Mouse (Mus musculus) lung, adult 2 months (tissue): ENCODE results near the gene Gm11084. TPM values are rescaled to one million over a fixed set of nuclear protein-coding genes. Genes with fewer than 3 reads are reported as not detected.
A peak's percentile ranks its signal among the peaks of the same experiment; 100 is the strongest.
"Not testable (repeated sequence)": the region's sequence is repeated elsewhere in the genome, so short reads cannot be mapped to it uniquely, and the experiment has no call there.

Experiments used
- DNase-seq: peaks from one replicate; pipeline ENCODE4 v3.0.0; 2022
- H3K4me1 ChIP-seq: fragments of 200-500 bp; 2 replicates; pipeline ENCODE4 v1.6.1; 2011; ENCODE audit warnings: low read length; ENCODE audit not compliant: control insufficient read depth, insufficient read depth
- H3K4me3 ChIP-seq: fragments of 200-500 bp; replicated peaks from 2 replicates; pipeline ENCODE3; 2011; ENCODE audit warnings: low read depth, mild to moderate bottlenecking, control low read depth, low read length; ENCODE audit errors: extremely low read depth
- CTCF ChIP-seq: fragments of 200-500 bp; IDR thresholded peaks from 2 replicates; pipeline ENCODE4 v1.5.1; 2011; ENCODE audit warnings: mild to moderate bottlenecking, low read length, control low read depth; ENCODE audit not compliant: insufficient read depth
- POLR2A ChIP-seq: fragments of 200-500 bp; IDR thresholded peaks from 2 replicates; pipeline ENCODE4 v1.6.1; 2011; ENCODE audit warnings: low read depth, mild to moderate bottlenecking, control low read depth, low read length, borderline replicate concordance; ENCODE audit errors: extremely low read depth
- WGBS: fragments of 180-500 bp; shearing (Covaris S2); methylation state at CpG from one replicate; pipeline ENCODE4 v1.1.7; 2018; 5-methylcytosine and 5-hydroxymethylcytosine counted together
- polyA plus RNA-seq: library from polyadenylated mRNA; depleted of rRNA; stranded (reverse); fragments of >200 nt; gene quantifications from 2 replicates; pipeline ENCODE4 v1.2.3, GENCODE M21; 2012; rRNA removed

The Gm11084 gene
- polyA plus RNA-seq, result not detected in 2 replicates

DNA sequence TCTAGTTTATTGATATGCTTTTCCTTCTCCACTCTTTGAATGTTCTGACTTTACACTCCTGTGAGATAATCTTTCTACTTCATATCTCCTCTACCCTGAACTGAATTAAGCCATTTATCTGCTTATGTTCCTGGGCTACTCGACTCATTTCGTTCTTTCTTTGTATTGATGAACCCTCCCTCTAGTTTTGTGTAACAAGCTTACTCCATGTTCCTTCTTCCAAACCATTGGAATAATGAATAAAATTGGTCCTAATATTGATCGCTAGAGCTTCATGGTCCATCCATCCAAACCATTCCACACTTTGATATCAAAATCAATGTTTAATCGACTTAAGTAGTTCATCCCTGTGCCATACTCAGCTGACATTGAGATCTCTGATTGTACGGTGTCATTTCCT, at the start of gene Gm11084:
TSS of gene Gm11084 (minus strand) at position 101 of the 400 bp plus-strand sequence.
- no peak for TF ChIP-seq CTCF
- no peak within 1 kb of the TSS for H3K4me3 ChIP-seq
- no peak for DNase-seq
- 92% methylated on average over 5 of the region's 5 CpGs for WGBS
- H3K4me1 ChIP-seq, result no peaks in the 10 kb centered on the region; the same call in 1 of the 2 replicates

DNA sequence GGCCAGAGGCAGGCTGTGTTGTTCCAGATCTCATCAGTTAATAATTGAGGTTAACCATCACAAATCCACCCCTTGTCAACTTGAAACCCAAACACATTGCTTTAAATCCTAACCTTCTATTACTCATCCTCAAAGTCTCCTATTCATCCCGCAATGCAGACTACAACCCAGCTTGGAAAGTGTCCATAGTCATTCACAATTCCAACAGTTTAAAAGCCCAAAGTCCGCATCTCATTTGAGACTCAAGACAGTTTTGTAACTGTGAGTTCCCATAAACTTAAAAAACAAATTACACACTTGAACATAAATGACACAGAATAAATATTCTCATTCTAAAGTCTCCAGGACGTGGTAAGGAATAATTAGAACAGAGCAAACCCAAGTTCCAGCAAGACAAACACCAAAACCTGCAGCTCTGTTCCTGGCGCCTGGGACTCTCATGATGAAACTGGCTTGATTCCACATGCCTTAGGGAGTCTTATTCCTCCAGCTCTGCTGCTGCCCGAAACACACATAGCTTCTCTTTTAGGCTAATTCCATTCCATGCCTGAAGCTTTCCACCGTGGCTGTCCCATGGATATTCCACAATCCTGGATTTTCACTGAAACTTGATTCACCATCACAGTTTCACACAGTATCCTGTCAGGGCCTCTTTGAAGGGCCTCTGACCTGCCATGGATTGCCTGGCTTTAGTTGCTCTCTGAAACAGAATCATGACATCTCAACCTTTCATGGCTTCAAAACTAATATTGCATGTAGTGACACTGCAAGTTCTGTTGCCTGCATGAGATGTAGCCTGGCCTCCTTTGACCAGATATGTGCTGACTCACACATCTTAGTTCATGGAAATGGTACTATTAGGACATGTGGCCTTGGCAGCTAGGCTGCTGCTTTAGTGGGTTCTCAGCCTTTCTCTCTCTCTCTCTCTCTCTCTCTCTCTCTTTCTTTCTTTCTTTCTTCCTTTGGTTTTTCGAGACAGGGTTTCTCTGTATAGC, 44.8 kb upstream of the Gm11084 start:
- no peak for DNase-seq
- TF ChIP-seq CTCF, result no peak
- no peak for TF ChIP-seq POLR2A
- H3K4me1 ChIP-seq, result no peaks in the 10 kb centered on the region; the same call in 1 of the 2 replicates
- no peak overlapping the region for H3K4me3 ChIP-seq
- WGBS, result 59% methylated on average over 7 of the region's 7 CpGs

DNA sequence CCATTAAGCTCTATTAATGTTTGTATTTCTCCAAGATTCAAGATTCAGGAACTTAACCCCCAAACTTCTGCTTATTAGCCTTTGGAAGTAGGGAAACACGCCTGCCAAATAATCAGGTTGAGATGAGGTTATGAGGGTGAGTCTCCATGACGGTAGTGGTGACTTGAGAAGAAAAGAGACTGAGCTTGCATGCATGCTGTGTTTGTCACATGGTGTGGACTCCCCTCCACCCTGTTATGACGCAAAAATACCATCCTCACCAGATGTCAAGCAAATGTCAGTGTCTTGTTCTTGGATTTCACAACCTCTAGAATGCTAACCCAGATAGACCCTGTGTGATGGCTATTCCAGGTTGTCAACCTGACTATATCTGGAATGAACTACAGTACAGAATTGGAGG, 43.3 kb upstream of the Gm11084 start:
- WGBS, result 86% methylated on average over 3 of the region's 3 CpGs
- H3K4me1 ChIP-seq, result no peaks in the 10 kb centered on the region; the same call in 1 of the 2 replicates
- no peak overlapping the region for H3K4me3 ChIP-seq
- TF ChIP-seq POLR2A (no peak), CTCF (no peak)
- no peak for DNase-seq

- Histone ChIP-seq H3K4me3 (no peak overlapping the region), H3K4me1 (no peaks in the 10 kb centered on the region; the same call in 1 of the 2 replicates)
- DNase-seq, result no peak
- TF ChIP-seq CTCF (no peak), POLR2A (no peak)
- WGBS, result 64% methylated on average over 3 of the region's 3 CpGs
Measured at GRCm38 (mm10) chr2:73028019-73028418, 41.5 kb upstream of the Gm11084 start.

DNA sequence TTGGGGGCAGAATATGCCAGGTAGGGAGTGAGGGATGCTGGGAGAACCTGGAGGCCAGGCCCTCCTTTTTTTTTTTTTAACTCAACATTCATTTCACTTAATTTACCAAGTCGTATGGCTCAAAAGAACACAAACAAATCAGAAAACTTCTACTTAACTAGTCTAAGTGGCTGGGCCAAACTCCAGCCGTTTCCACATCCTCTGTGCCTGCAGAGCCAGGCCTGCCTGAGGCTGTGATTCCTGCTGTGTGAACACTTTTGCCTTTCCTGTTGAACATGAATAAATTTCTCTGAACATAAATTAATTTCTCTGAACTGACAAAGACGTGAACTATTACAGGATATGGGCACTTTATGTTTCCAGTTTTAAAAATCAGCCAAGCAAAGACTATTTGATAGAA, 40.6 kb upstream of the Gm11084 start:
- H3K4me3 ChIP-seq, result no peak overlapping the region
- DNase-seq, result no peak
- no peak for TF ChIP-seq CTCF
- no peak for TF ChIP-seq POLR2A
- no peaks in the 10 kb centered on the region; the same call in 1 of the 2 replicates for H3K4me1 ChIP-seq
- 26% methylated on average over 3 of the region's 3 CpGs for WGBS

- 51% methylated on average over 6 of the region's 6 CpGs for WGBS
- H3K4me1 ChIP-seq, result no peaks in the 10 kb centered on the region; the same call in 1 of the 2 replicates
- TF ChIP-seq CTCF, result no peak
- TF ChIP-seq POLR2A, result no peak
- peak; percentile 34 for DNase-seq
- no peak overlapping the region for H3K4me3 ChIP-seq
Measured at GRCm38 (mm10) chr2:73023803-73024202, 37.3 kb upstream of the Gm11084 start.

DNA sequence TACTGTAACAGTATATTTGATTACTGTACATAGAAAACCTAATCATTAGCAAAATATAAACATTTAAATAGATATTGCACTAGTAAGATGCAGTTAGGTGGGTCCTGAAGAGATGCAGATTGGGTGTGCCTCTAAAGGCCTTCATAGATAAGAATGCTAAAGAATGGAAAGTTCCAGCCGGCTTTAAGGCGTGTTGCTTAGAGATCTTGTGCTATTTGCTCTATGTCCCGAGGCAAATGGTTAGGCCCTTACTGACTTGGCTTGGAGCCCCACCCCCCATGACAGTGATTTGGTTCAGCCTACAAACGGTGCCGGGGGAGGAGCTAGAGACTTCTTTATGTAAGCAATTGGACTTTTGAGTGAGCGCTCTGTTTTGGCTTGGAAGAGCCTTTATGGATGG, 34.5 kb upstream of the Gm11084 start:
- H3K4me3 ChIP-seq, result no peak overlapping the region
- DNase-seq, result no peak
- no peaks in the 10 kb centered on the region; the same call in 1 of the 2 replicates for H3K4me1 ChIP-seq
- TF ChIP-seq CTCF (no peak), POLR2A (no peak)
- 63% methylated on average over 6 of the region's 6 CpGs for WGBS

- no peaks in the 10 kb centered on the region; the same call in 1 of the 2 replicates for H3K4me1 ChIP-seq
- TF ChIP-seq POLR2A (no peak), CTCF (no peak)
- peak; percentile 49 for DNase-seq
- WGBS, result 46% methylated on average over 9 of the region's 9 CpGs
- H3K4me3 ChIP-seq, result no peak overlapping the region
Measured at GRCm38 (mm10) chr2:73019371-73020146, 33.0 kb upstream of the Gm11084 start.

GRCm38 (mm10) chr2:73014063-73014462, 27.5 kb upstream of the Gm11084 start:
- H3K4me1 ChIP-seq, DNase-seq, H3K4me3 ChIP-seq: not testable (repeated sequence)
- 56% methylated on average over 9 of the region's 9 CpGs for WGBS

- WGBS, result 74% methylated on average over 20 of the region's 20 CpGs
- Histone ChIP-seq H3K4me3 (no peak overlapping the region), H3K4me1 (no peaks in the 10 kb centered on the region)
- TF ChIP-seq CTCF (no peak), POLR2A (no peak)
- no peak for DNase-seq
Measured at GRCm38 (mm10) chr2:73012636-73013035, 26.1 kb upstream of the Gm11084 start.
